Mouse (Mus musculus) left cerebral cortex, postnatal 25 days (tissue): ENCODE measurements around the gene Arid1b. TPM values are rescaled to one million over a fixed set of nuclear protein-coding genes. Genes with fewer than 3 reads are reported as not detected.
A peak's percentile ranks its signal among the peaks of the same experiment; 100 is the strongest.

Source experiments
- DNase-seq, 2 experiments: peaks; one replicate each; pipeline ENCODE4 v3.0.0; 2022; ENCODE audit warnings: low spot score in 2 of 2, mixed read lengths in 1 of 2
- intact Hi-C: fragments of 180-260 bp; cut with DNase I; formaldehyde crosslinking; loops from one replicate; pipeline ENCODE4 v1.15.1; 2025
- total RNA-seq, 2 experiments: library from RNA; stranded (reverse); gene quantifications; 2 replicates each; pipeline ENCODE4 v1.2.3; 2021

Arid1b gene
- total RNA-seq, 2 experiments from 2014 or later = 73.6 to 79.6 TPM

- DNase-seq = no peak
- intact Hi-C loops = no loop called here
These were observed 201.9 kb downstream of the Arid1b start for GRCm38 (mm10) chr17:5196005-5196404.

GRCm38 (mm10) chr17:5196508-5196907 is 202.4 kb downstream of the Arid1b start:
- intact Hi-C loops = no loop called here
- no peak for DNase-seq

DNA sequence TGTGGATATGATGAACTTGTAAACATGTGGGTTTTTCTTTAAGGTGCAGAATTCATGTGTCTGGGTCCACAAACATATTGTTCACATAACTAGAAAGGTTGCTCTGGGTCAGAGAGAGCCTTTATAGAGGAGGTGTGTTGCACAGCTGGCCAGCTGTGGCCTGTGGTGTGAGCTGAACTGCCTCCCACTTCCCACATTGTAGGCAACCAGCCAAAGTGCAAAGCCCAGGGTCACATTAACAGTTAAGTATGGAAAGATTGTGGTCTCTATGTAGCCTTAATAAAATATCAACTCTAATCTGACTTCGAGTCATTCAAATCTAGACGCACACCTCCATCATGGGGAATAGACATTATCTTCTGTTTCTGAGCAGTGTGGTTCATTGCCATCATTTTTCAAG is 203.0 kb downstream of the Arid1b start:
- intact Hi-C loops = no loop called here
- no peak for DNase-seq

DNA sequence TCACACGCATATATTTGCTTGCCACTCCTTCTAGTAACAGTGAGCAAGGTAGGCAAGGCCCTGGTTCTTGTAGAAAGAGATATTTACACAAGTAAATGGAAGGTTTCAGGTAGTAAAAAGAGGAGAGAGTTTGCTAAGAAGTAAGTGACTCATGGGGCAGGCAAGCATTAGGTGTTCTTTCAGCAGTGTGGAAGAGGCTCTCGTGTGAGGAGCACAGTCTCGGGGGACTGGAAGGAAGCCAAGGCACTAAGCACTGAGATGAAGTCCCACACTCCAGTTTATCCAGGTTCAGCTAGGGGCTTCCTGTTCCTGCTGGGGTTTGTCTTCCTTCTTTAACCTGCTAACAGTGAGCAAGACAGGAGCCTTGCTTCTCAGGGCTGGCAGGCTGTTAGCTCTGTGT is 203.6 kb downstream of the Arid1b start:
- no peak for DNase-seq
- intact Hi-C loops = no loop called here

DNA sequence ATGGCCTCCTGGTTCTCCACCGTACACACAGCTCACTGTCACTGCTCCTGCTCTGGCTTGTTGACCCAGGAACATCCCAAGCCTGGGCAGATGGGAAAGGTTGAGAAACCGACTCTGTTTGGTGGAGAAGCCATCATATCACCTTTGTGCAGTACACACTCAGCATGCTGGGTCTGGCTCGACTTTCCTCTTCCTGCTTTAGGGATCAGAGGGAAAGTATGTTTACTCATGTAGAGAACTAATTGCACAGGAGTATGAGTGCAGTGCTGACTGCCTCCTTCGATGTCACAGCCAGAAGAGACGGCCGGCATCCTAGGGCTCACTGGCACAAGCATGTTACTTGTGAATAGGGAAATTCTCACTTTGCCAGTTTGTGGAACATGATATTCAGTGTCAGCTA is 204.1 kb downstream of the Arid1b start:
- intact Hi-C loops = no loop called here
- DNase-seq = no peak

- no peak for DNase-seq
- intact Hi-C loops = no loop called here
These were observed 204.7 kb downstream of the Arid1b start for GRCm38 (mm10) chr17:5198811-5199210.

DNA sequence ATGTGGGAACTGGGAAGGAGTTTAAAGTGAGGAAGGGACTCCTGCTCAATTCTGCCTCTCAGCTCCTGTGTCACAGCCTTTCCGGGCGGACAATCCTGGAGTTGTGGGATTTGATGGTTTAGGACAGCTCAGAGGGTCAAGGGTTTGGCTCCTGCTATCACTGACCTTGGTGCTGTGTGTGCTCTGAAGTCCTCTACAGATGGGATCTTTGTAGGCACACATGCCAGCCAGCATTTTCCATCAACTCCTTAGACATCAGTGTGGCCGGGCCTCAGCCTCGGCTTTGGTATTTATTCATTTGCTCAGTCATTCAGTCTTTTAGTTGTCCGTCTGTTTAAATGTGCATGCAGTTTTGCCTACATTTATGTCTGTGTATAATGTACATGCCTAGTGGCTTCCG is 206.5 kb downstream of the Arid1b start:
- intact Hi-C loops = loop anchor here (5.0 kb wide), 1 partner anchor 197 kb away; no protein-coding TSS in a partner anchor
- DNase-seq = no peak

- DNase-seq = peak; percentile 47 to 84
- intact Hi-C loops = loop anchor here (5.0 kb wide), 1 partner anchor 195 kb away; no protein-coding TSS in a partner anchor
These were observed 207.9 kb downstream of the Arid1b start for GRCm38 (mm10) chr17:5201859-5202598.

DNA sequence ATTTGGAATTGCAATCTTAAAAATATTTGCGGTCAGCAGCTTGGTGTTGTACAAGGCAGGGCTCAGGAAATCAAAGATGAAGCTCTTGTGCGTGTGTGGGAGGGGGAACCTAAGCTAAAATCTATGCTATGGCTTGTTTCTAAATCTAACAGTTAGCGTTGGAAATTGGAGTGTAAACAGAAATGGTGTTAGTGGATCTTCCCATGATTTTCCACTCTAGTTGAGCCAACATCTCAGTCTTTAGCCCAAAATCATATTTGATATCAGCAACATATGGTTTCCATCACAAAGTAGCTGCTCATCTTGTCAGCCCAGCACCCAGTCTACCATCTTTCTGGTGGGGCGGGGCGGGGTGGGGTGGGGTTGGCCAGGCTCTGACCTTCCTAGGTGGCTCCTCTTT is 208.6 kb downstream of the Arid1b start:
- no peak for DNase-seq
- intact Hi-C loops = loop anchor here (5.0 kb wide), 1 partner anchor 195 kb away; no protein-coding TSS in a partner anchor

DNA sequence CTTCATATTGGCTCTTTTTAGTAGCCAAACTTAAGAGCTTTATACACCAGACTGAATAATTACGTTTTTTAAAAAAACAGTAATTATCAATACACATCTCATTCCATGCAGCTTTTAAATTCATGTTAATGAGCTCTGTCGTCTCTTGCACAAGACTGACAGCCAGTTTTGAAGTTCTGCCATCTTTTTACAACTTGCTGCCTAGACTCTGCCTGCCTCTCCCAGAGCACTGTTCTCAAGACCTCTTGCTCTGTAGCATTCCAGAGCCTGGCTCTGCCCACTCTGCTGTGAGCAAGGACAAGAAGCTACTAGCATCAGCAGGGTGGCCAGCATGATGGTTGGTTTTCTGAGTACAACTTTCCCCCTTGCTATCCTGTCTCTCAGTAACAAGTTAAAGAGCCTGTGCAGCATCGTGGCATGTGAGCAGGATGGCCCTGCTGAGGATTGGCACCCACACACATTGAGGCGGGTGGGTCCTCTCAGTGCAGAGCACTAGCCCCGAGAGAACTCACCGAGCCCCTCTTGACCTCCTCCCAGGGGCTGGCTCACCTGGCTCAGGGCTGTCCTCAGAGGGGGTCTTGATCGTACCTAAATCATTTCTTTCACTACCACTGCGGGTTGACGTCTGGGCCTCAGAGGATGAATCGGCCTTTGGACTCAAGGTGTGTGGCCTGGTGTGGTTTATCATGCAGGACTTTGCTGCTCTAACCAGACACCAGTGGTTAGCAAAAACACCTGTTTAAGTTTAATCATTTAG is 209.4 kb downstream of the Arid1b start:
- no peak for DNase-seq
- intact Hi-C loops = loop anchor here (5.0 kb wide), 1 partner anchor 194 kb away; no protein-coding TSS in a partner anchor

DNA sequence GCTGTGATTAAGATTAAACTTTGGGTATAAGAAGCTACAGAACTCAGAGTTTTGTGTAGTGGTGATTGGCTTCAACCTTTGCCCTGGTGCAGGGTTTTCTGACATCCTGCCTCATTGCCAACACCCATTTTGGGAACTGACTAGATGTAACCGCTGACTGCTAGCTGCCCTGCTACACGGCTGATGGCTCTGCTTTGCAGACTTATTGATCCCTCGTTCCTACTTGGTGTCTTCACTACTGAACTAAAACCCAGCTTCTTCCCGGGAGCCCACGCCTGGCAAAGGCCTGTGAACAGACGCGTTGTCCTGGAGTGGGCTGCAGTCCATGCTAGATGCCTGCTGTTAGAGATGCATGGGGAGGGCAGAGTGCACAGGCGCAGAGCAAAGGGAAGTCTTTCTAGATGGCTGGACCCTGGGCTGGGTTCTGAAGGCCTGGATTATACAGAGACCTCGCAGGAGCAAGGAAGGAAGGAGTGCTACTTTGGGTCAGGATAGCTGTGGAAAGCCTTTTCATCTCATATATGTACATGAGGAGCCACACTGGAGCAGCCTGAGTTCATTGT is 210.1 kb downstream of the Arid1b start:
- intact Hi-C loops = loop anchor here (5.0 kb wide), 1 partner anchor 193 kb away; no protein-coding TSS in a partner anchor
- DNase-seq = no peak

DNA sequence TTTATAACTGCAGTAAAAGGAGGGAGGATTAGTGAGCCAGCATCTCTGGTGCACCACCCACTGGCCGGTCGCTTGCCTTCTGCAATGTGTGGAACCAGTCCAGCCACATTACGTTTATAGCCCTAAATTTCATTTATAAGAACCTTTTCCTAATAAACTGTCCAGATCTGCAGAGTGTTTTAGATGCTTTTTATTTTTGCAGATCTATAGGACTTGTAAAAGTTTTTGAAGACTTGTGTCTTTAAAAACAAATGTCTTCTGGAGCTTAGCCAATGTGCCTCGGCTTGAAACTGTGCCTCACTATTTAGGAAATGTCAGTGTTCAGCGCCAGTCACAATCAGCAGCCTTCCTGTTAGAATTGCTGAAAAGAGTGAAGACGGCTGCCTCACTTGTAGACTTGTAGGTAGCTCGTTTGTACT is 211.0 kb downstream of the Arid1b start:
- DNase-seq = peak in 1 of 2 experiments; percentile 50
- intact Hi-C loops = no loop called here

DNA sequence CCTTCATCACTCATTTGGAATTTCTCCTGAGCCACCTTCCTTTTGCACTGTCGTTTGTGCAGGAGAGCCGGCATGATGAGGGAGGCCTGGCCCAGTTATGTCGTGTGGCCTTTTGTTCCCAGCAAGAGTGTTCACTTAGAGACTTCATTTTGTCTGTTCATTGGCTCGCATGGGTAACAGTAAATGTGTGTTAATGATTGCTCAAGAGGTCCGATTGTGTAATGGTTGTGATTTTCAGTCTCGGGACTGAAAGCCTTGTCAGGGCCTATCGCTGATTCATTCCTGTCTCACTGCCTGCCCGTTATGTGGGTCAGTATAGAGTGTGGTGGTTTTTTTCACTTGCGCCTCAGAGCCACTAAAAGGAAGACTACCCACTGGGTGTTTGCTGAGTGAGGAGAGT is 212.6 kb downstream of the Arid1b start:
- no peak for DNase-seq
- intact Hi-C loops = no loop called here

GRCm38 (mm10) chr17:5207881-5208280 is 213.7 kb downstream of the Arid1b start:
- no peak for DNase-seq
- intact Hi-C loops = no loop called here

GRCm38 (mm10) chr17:5208362-5208761 is 214.2 kb downstream of the Arid1b start:
- peak in 1 of 2 experiments; percentile 59 for DNase-seq
- intact Hi-C loops = no loop called here

GRCm38 (mm10) chr17:5209076-5209475 is 214.9 kb downstream of the Arid1b start:
- DNase-seq = no peak
- intact Hi-C loops = no loop called here

- no peak for DNase-seq
- intact Hi-C loops = no loop called here
These were observed 216.1 kb downstream of the Arid1b start for GRCm38 (mm10) chr17:5210101-5210727.

DNA sequence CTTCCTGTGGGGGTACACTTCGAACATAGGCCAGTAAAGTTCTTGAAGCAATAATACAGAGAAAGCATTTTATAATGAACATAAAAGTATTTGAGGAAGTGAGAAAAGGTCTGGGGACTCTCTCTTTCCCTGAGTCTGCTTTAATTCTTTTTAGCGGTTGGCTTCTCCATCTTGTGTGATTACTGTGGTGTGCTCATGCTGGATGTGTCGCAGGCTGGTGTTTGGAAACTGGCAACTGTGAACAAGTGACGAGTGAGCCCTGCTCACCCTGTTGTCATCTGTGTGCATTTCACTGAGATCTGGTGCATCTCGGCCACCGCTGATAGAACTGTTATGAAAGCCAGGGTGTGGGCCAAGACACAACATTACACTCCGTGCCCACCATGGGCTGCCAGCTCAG is 216.8 kb downstream of the Arid1b start:
- intact Hi-C loops = no loop called here

DNA sequence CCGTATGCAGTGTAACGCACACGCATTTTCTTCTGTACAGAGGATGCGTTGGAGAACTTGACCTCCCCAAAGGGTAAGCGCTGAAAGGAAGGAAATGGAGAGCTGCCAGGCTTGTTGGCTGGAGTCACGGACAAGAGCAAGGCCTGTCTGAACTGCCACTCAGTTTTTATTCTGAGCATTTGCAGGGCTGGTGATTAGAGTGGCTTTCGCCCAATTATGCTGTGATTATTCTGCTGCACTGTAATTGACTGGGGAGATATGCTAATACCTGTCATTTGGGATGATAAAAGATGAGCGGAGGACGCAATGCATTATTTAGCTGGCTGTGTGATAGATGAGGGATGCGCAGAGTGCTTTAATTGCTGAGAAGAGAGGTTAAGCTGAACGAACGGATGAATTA is 218.0 kb downstream of the Arid1b start:
- intact Hi-C loops = no loop called here
- no peak for DNase-seq

More for the DNA sequence above, 216.8 kb downstream of the Arid1b start:
- DNase-seq = no peak

DNA sequence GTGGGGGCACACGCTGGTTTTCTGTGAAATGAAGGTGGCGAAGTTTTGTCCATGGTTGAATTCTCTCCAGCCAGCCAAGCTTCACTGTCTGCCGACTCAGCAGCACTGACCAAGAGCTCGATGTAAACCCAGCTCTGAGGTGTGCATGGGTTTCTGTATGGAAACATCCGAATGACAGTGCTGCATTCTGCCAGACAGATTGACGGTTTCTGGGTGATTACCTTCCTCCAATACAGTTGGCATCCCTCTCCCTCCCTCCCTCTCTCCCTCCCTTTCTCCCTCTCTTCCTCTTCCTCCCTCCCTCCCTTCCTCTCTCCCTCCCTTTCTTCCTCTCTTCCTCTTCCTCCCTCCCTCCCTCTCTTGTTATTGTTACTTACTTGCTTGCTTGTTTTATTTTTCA is 219.3 kb downstream of the Arid1b start:
- intact Hi-C loops = no loop called here
- DNase-seq = no peak
